Mouse (Mus musculus): Measurements from ENCODE around the gene Ntm. TPM values are rescaled to one million over a fixed set of nuclear protein-coding genes. Genes with fewer than 3 reads are reported as not detected.

Gene Ntm
- polyA plus RNA-seq, 1 experiment from 2014 or later = 160 TPM

- Histone ChIP-seq H3K4me1 (ENCODE audit: control insufficient read depth, insufficient read depth, low read length) (peaks cover 20% of the 10 kb centered on the region), H3K9ac (replicated peaks; ENCODE audit: low read length) (no peak overlapping the region), H3K4me2 (ENCODE audit: low read length) (no peak overlapping the region), H3K4me3 (replicated peaks; ENCODE audit: low read depth, low read length) (no peak overlapping the region), H3K9me3 (ENCODE audit: control insufficient read depth, low read length) (no peaks in the 10 kb centered on the region), H3K27ac (replicated peaks; ENCODE audit: low read depth, low read length) (peak overlapping the region; percentile 83), H3K27me3 (ENCODE audit: control insufficient read depth, insufficient read depth, low read length) (no peaks in the 10 kb centered on the region), H3K36me3 (ENCODE audit: control insufficient read depth, insufficient read depth, low read length) (no peaks in the 10 kb centered on the region)
- ATAC-seq (ENCODE audit: low FRiP score, low TSS enrichment) (no peak), DNase-seq (peak; percentile 53)
- WGBS = 62% methylated on average over 6 of the region's 6 CpGs
Observed at GRCm38 (mm10) chr9:29765990-29766980, 196.7 kb downstream of the Ntm start.

DNA sequence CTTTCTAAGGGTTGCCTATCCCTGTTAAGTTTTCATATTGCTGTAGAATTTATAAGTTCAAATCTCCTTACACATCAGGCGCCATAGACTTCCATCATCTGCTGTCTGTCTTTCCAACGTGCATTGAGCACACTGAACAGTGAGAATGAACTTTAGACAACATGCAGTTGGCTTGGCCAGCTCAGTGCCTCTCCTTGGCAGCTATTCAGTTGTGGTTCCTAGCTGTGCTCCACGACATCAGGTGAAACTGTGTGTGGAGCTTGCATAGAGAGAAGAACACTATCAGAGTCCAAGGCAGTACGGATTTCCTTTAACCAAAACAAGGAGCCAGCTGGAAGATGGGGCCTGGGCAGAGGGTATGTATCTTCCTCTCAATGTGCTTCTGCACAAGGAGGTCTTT is 199.6 kb downstream of the Ntm start:
- ATAC-seq (ENCODE audit: low FRiP score, low TSS enrichment) (no peak), DNase-seq (no peak)
- no peak overlapping the region for H3K4me3 ChIP-seq (replicated peaks; ENCODE audit: low read depth, low read length)
- 88% methylated on average over 4 of the region's 4 CpGs for WGBS
- no peaks in the 10 kb centered on the region for H3K27me3 ChIP-seq (ENCODE audit: control insufficient read depth, insufficient read depth, low read length)
- no peak overlapping the region for H3K9ac ChIP-seq (replicated peaks; ENCODE audit: low read length)
- no peak overlapping the region for H3K27ac ChIP-seq (replicated peaks; ENCODE audit: low read depth, low read length)
- no peaks in the 10 kb centered on the region for H3K9me3 ChIP-seq (ENCODE audit: control insufficient read depth, low read length)
- H3K4me2 ChIP-seq (ENCODE audit: low read length) = no peak overlapping the region
- no peaks in the 10 kb centered on the region for H3K36me3 ChIP-seq (ENCODE audit: control insufficient read depth, insufficient read depth, low read length)
- peaks cover 20% of the 10 kb centered on the region for H3K4me1 ChIP-seq (ENCODE audit: control insufficient read depth, insufficient read depth, low read length)

DNA sequence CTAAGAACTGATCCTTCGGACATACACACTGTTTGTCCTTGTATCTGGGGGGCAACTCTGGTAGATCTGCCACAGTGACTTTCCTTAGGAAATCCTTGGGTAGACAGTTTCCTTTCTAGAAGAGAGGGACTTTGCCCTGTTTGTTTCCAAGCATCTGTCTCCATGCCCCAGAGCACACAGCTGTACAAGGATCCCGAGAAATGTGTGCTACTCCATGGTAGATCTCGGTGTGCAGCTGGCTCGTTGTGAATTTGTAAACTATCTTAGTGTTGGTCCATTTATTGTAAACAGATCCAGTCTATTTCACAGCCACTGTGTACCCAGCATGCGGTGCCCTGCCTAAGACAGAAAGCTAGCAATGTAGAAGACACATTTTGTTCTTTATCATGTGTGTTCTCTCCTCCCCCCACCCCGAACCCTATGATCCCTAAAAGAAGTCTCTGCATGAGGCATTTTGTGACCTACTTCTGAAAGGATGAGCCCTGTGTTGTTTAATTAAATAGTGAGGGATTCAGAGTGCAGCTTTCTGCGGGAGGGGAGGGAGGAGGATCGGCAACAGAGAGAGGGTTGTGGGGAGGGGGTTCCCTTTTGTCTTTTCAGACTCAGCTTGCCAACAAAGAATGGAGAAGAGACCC is 200.9 kb downstream of the Ntm start:
- Histone ChIP-seq H3K27me3 (ENCODE audit: control insufficient read depth, insufficient read depth, low read length) (no peaks in the 10 kb centered on the region), H3K9me3 (ENCODE audit: control insufficient read depth, low read length) (no peaks in the 10 kb centered on the region), H3K9ac (replicated peaks; ENCODE audit: low read length) (no peak overlapping the region), H3K36me3 (ENCODE audit: control insufficient read depth, insufficient read depth, low read length) (no peaks in the 10 kb centered on the region), H3K4me3 (replicated peaks; ENCODE audit: low read depth, low read length) (no peak overlapping the region), H3K4me1 (ENCODE audit: control insufficient read depth, insufficient read depth, low read length) (peaks cover 20% of the 10 kb centered on the region), H3K27ac (replicated peaks; ENCODE audit: low read depth, low read length) (no peak overlapping the region; the same call in 1 of the 2 replicates), H3K4me2 (ENCODE audit: low read length) (no peak overlapping the region)
- 20% methylated on average over 8 of the region's 8 CpGs for WGBS
- DNase-seq = no peak
- ATAC-seq (ENCODE audit: low FRiP score, low TSS enrichment) = no peak

DNA sequence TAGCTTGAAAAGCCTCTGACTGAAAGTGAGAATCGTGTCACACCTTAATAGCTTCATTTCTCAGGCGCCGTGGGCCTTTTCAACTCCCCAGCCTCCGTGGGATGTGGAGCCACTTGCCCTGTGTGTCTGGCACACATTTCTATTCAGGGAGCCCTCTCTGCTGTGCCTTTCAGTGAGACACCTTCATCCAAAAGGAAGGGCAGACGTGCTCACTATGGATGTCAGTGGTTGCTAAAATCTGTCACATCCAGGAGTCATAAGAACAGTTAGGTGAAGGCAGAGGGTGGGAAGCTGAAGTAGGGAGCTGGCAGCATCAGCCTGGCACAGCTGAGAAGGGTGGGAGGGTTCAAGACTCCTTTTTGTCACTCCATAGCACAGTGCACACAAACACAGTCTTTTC is 201.4 kb downstream of the Ntm start:
- H3K27ac ChIP-seq (replicated peaks; ENCODE audit: low read depth, low read length) = no peak overlapping the region
- peaks cover 16% of the 10 kb centered on the region for H3K4me1 ChIP-seq (ENCODE audit: control insufficient read depth, insufficient read depth, low read length)
- H3K4me3 ChIP-seq (replicated peaks; ENCODE audit: low read depth, low read length) = no peak overlapping the region
- no peak overlapping the region for H3K4me2 ChIP-seq (ENCODE audit: low read length)
- no peak overlapping the region for H3K9ac ChIP-seq (replicated peaks; ENCODE audit: low read length)
- DNase-seq (no peak), ATAC-seq (ENCODE audit: low FRiP score, low TSS enrichment) (no peak)
- no peaks in the 10 kb centered on the region for H3K36me3 ChIP-seq (ENCODE audit: control insufficient read depth, insufficient read depth, low read length)
- WGBS = 78% methylated on average over 5 of the region's 5 CpGs
- no peaks in the 10 kb centered on the region for H3K27me3 ChIP-seq (ENCODE audit: control insufficient read depth, insufficient read depth, low read length)
- H3K9me3 ChIP-seq (ENCODE audit: control insufficient read depth, low read length) = no peaks in the 10 kb centered on the region

DNA sequence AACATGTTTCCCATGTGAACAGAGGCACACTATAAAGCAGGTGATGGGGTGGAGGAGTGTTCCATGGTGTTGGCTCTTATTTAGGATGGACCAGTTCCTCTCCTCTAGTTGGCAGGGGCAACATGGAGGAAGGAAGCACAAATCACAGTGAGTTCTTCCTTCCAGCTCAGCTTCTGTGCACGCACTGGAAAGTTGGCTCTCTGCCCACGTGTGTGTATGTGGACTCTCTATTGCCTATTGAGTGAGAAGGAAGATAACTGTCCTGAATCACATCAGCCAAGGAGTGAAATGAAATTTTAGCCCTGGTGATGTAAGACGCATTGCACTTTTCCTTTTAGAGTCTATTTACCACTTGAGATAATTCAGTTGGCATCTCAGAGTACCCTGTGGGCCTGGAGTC is 203.0 kb downstream of the Ntm start:
- no peak overlapping the region for H3K4me3 ChIP-seq (replicated peaks; ENCODE audit: low read depth, low read length)
- ATAC-seq (ENCODE audit: low FRiP score, low TSS enrichment) (no peak), DNase-seq (no peak)
- no peaks in the 10 kb centered on the region for H3K27me3 ChIP-seq (ENCODE audit: control insufficient read depth, insufficient read depth, low read length)
- 83% methylated on average over 3 of the region's 3 CpGs for WGBS
- no peaks in the 10 kb centered on the region for H3K36me3 ChIP-seq (ENCODE audit: control insufficient read depth, insufficient read depth, low read length)
- H3K9ac ChIP-seq (replicated peaks; ENCODE audit: low read length) = no peak overlapping the region
- no peak overlapping the region for H3K4me2 ChIP-seq (ENCODE audit: low read length)
- no peak overlapping the region for H3K27ac ChIP-seq (replicated peaks; ENCODE audit: low read depth, low read length)
- peaks cover 8% of the 10 kb centered on the region for H3K4me1 ChIP-seq (ENCODE audit: control insufficient read depth, insufficient read depth, low read length)
- no peaks in the 10 kb centered on the region for H3K9me3 ChIP-seq (ENCODE audit: control insufficient read depth, low read length)

DNA sequence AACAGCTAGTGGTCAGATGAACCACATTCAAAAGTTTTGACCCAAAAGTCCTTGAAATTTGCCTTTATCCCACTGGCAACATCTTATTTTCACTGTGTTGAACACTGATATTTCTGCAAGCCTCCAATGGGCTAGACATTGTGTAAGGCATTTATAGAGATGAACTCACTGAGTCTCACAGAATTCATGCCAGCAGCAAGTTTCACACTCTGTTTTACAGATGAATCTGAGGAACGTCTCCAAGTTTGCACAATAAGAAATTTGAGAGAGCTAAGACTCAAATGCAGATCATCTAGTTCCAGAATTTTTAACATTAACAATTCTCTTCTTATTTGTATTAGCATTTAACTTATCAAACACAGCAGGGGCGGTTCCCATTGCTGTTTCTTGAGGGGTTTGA is 203.9 kb downstream of the Ntm start:
- no peak overlapping the region for H3K27ac ChIP-seq (replicated peaks; ENCODE audit: low read depth, low read length)
- ATAC-seq (ENCODE audit: low FRiP score, low TSS enrichment) = no peak
- 87% methylated on average over 2 of the region's 2 CpGs for WGBS

GRCm38 (mm10) chr9:29754374-29754773 is 208.6 kb downstream of the Ntm start:
- H3K27me3 ChIP-seq (ENCODE audit: control insufficient read depth, insufficient read depth, low read length) = no peaks in the 10 kb centered on the region
- no peak overlapping the region for H3K9ac ChIP-seq (replicated peaks; ENCODE audit: low read length)
- H3K27ac ChIP-seq (replicated peaks; ENCODE audit: low read depth, low read length) = no peak overlapping the region
- DNase-seq = no peak
- H3K4me1 ChIP-seq (ENCODE audit: control insufficient read depth, insufficient read depth, low read length) = peaks cover 12% of the 10 kb centered on the region
- no peaks in the 10 kb centered on the region for H3K36me3 ChIP-seq (ENCODE audit: control insufficient read depth, insufficient read depth, low read length)
- H3K4me3 ChIP-seq (replicated peaks; ENCODE audit: low read depth, low read length) = no peak overlapping the region
- H3K4me2 ChIP-seq (ENCODE audit: low read length) = no peak overlapping the region
- ATAC-seq (ENCODE audit: low FRiP score, low TSS enrichment) = no peak
- H3K9me3 ChIP-seq (ENCODE audit: control insufficient read depth, low read length) = no peaks in the 10 kb centered on the region

More for the DNA sequence above, 203.9 kb downstream of the Ntm start:
- Histone ChIP-seq H3K4me2 (ENCODE audit: low read length) (no peak overlapping the region), H3K4me1 (ENCODE audit: control insufficient read depth, insufficient read depth, low read length) (peaks cover 8% of the 10 kb centered on the region), H3K27me3 (ENCODE audit: control insufficient read depth, insufficient read depth, low read length) (no peaks in the 10 kb centered on the region), H3K4me3 (replicated peaks; ENCODE audit: low read depth, low read length) (no peak overlapping the region), H3K36me3 (ENCODE audit: control insufficient read depth, insufficient read depth, low read length) (no peaks in the 10 kb centered on the region), H3K9ac (replicated peaks; ENCODE audit: low read length) (no peak overlapping the region), H3K9me3 (ENCODE audit: control insufficient read depth, low read length) (no peaks in the 10 kb centered on the region)
- DNase-seq = no peak

GRCm38 (mm10) chr9:29751396-29751795 is 211.5 kb downstream of the Ntm start:
- Histone ChIP-seq H3K4me2 (ENCODE audit: low read length) (no peak overlapping the region), H3K36me3 (ENCODE audit: control insufficient read depth, insufficient read depth, low read length) (no peaks in the 10 kb centered on the region), H3K4me1 (ENCODE audit: control insufficient read depth, insufficient read depth, low read length) (peaks cover 12% of the 10 kb centered on the region), H3K27me3 (ENCODE audit: control insufficient read depth, insufficient read depth, low read length) (no peaks in the 10 kb centered on the region), H3K9ac (replicated peaks; ENCODE audit: low read length) (no peak overlapping the region), H3K9me3 (ENCODE audit: control insufficient read depth, low read length) (no peaks in the 10 kb centered on the region), H3K4me3 (replicated peaks; ENCODE audit: low read depth, low read length) (no peak overlapping the region), H3K27ac (replicated peaks; ENCODE audit: low read depth, low read length) (no peak overlapping the region)
- peak; percentile 70 for DNase-seq
- 63% methylated on average over 1 of the region's 1 CpGs for WGBS
- no peak for ATAC-seq (ENCODE audit: low FRiP score, low TSS enrichment)

Measured in midbrain, embryonic 14.5 days (tissue).